Mouse (Mus musculus) layer of hippocampus, adult 9-10 months (tissue): ENCODE data around the gene Erc2.
A peak's percentile ranks its signal among the peaks of the same experiment; 100 is the strongest.

Experiments used
- DNase-seq: peaks from one replicate; pipeline ENCODE4 v3.0.0; 2022; ENCODE audit warnings: low spot score

The Erc2 gene

DNA sequence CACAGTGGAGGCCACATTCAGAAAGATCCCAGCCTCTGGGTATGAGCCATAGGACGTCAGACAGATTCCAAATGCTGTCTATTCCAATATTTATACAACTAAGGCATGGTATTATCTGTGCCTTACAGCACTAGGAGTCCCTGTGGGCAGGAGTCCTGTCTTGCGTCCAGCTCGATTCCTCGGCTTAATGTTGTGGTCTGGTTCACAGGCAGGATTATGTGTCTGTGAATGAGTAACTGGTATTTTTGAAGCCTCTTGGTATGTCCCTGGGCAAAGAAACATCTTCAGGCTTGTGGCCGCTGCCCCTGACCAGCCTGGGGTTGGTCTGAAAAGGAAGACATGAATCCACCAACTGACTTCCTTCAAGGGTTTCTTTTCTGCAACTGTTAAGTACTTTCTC, 153.1 kb downstream of the Erc2 start:
- DNase-seq = no peak

DNA sequence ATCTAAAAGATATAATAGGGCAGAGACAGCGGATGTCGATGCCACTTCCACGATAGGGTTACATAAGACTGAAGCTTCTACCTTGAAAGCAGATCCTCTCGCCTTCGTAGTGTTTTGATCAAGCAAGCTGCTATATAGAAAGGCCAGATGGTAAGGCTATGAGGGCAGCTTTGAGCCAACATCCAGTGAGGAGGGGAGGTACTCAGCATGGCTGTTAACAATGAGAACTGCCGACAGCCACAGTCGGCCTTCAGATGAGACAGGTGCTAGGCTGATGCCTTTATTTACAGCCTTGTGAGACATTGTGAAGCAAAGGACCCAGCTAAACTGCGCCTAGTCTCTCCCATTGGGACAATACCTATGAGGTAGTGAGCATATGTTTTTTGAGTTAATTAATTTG, 156.3 kb downstream of the Erc2 start:
- no peak for DNase-seq

DNA sequence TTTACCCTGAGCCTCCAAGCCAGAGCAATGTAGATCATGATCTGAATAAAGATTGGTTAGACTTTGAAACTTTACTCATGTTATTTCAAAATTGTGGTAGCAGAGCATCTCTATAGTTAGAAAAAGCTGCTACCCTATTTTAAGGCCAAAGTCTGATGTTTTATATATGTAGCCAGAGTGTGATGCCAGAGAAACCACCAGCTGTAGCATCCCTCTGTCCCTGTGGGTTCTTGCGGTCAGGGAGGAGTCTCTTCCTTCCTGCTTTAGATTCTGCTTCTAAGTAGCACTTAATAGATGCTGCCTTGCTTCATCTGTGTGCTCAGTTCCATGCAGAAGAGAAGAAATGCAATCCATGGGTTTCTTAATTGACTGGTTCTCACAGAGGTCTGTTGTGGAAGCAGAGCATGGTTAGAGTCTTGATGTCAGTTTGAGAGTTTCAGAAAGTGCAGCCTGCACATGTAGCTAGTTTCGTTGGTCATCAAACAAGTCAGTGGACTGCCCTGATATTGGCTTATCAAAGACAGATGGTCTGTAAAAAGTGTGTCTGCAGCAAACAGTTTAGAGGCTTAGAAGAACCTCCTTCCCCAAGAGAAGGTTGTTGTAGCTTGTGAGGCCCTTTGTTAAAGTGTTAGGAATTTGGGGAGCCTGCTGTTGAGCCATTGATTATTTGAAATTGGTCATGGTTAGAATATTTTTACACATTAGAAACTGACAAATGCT, 156.9 kb downstream of the Erc2 start:
- no peak for DNase-seq

GRCm38 (mm10) chr14:27781221-27781620, 159.0 kb downstream of the Erc2 start:
- no peak for DNase-seq

DNA sequence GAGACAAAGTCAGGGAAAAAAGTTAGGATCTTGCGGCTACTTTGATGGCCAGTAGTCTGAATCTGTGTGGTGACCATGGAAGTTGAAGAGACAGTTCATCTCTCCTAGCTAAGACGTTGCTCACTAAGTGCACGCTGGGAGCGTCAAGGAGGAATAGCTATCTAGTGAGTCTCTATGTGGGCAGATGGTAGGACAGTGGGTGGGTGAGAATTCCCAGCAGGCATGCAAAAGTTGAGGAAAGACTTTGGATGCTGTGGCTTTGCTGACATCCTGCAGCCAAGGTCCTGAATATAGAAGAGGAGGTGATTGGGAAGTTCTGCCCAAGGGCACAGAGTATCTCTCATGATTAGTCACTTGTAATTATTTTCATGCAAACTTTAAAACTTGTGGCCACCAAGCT, 162.6 kb downstream of the Erc2 start:
- DNase-seq = no peak

DNA sequence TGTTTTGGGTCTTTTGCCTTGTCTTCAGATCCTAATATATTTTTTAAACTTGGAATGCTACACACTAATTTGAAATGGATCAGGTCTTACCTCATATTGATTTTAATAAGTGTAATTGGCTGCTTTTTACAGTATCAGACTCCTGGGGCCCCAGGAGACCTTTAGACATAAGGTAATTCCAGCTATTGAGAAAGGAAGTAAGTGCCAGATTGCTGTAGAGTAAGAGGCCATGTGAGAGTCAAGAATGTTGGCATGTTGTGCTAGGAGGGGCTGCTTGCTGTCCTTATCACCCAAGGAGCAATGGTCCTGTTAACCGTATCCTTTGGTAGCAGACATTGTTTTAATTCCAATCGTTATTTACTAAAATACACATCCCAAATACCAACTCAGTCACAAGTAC, 163.3 kb downstream of the Erc2 start:
- DNase-seq = no peak

- DNase-seq = no peak
These were observed 167.1 kb downstream of the Erc2 start for GRCm38 (mm10) chr14:27789066-27789898.

DNA sequence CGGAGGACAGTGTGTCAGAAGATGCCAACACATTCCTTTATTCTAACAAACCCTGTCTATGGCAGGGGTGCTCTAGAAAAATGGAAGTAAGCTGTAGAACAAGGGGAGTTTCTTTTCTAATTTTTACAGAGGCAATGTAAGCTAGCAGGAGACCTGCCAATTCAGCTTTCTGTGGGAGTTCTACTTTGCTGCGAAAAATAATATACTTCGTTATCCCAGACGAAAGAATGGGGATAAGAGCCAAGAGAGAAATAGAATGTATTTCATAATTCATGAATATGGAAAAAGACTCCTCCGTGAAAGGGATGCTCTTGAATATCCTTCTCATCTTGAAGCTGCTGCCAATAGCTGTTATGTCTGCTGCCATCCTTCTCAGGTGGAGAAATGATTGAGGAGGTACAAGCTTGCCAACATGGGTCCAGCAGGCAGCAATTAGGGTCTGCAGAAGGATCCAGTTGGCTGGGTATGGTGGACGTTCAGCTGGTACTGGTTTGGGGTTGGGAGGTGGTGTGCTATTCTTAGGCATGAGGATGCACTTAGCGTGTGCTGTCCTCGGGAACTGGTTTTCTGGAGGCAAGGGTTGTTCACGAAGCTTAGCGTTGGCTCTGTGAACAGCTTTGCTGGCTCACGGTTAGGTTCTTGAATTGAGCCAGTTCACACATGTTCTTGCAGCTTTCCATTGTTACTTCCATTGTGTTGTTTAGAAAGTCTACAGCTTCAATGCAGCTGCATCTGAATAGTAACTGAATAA, 176.1 kb downstream of the Erc2 start:
- DNase-seq = no peak

DNA sequence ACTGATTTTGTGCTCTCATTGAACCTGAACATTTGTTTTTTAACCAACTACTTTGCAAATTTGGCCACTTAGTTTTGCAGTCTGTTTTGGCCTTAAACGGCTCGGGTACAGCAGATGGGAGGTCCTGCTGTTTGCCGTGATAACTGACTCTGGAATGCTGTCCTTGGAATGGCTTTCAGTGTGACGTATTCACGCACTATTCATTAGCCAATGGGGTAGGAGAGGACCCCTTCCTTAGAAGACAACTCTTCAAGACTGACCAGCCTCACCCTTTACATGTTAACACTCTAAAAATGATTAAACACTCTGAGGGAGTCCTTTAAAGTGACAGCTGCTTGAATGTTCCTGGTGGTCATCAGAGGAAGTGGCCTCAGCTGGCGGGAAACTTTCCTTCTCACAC, 178.5 kb downstream of the Erc2 start:
- DNase-seq = no peak

- no peak for DNase-seq
These were observed 181.7 kb downstream of the Erc2 start for GRCm38 (mm10) chr14:27803961-27804360.

DNA sequence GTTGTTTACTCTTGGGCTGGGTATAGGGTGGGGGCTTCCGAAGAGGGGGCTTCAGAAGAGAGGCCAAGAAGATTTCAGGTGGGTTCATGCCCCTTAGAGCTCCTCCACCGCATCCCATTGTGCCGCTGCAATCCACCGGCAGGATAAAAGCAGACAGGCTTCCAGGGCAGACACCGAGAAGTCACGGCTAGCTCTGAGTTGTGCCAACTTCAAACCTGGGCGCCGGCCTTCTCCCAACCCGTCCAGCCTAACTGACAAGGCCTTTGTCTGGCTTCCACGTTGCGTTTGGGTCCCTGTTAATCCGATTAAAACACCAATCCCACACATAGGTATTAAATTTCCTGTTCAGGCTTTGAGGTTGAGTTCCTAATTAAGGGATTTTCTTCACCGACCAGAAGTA, 182.8 kb downstream of the Erc2 start:
- no peak for DNase-seq

- peak; percentile 64 for DNase-seq
These were observed 185.9 kb downstream of the Erc2 start for GRCm38 (mm10) chr14:27808080-27808479.

GRCm38 (mm10) chr14:27808523-27809114, 186.4 kb downstream of the Erc2 start:
- DNase-seq = no peak

DNA sequence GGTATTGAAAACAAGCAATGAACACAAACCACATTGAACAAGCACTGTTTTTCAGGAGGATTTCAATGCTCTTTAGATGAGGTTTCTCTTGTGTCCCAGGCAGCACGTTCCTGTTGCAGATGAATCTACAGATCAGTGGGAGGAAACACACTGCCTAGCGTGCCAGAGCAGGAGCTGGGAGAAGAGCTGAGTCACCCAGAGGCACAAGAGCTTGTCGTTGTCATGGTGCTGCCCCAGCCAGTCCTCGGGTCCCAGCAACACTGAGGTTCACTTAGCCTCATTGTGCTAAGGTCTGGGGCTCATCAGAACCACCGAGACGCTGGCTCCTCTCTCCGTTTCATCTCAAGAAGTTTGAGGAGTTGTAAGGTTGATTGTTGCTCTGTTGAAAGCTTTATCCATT, 188.6 kb downstream of the Erc2 start:
- DNase-seq = no peak

- no peak for DNase-seq
These were observed 189.4 kb downstream of the Erc2 start for GRCm38 (mm10) chr14:27811649-27812048.

DNA sequence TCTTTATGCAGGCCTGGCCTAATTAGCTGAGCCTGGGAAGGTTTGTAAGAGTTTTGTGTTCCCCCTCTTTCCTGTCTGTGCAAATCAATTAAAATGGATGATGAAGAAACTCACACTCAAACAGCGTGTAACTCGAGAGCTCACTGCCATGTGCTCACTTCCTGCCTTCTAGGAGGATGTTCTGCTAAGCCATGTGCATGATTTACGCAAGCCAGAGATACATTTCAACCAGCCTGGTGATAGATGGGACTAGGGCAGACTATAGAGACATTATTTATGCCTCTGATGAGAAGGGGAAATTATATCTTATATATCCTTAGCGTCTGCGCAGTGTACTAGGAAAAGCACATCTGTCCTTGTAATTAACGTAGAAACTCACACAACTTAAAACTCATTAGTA, 193.5 kb downstream of the Erc2 start:
- no peak for DNase-seq

DNA sequence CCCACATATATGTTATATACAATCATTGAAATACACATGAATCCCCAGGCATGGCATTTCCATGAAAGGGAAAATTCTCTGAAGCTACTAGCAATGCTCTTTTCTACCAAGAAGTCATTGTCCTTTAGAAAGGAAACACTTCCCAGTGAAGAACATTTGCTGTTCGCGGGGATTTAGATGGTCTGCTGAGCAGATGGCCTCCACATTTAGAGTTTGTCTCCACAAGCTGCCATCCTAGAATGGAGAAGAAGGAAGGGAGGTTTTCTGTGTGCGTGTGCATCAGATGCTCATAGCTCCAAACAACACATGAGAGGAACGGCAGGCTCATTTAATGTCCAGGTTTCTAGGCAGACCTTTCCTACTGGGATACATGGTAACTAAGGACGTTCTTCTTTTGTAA, 196.8 kb downstream of the Erc2 start:
- DNase-seq = no peak

- DNase-seq = no peak
These were observed 199.6 kb downstream of the Erc2 start for GRCm38 (mm10) chr14:27821801-27822200.

GRCm38 (mm10) chr14:27822566-27822965, 200.3 kb downstream of the Erc2 start:
- DNase-seq = no peak

DNA sequence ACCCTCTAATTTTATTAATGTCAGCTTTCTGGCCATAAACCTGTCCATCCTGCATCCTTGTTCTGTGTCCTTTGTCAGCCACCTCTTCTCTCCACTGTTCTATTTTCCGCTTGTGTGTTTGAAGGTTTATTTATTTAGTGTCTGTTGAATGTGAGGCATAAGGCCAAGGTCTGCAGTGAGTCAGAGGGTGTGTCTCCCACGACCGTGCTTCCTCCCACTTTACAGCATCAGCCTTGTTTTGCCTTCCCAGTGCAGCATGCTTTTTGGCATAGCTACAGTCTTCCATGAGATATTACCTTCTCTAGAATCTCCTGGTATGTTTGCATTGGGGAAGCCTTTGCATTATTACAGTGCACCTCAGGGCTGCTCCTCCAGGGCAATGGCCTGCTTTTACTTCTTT, 200.8 kb downstream of the Erc2 start:
- DNase-seq = no peak

DNA sequence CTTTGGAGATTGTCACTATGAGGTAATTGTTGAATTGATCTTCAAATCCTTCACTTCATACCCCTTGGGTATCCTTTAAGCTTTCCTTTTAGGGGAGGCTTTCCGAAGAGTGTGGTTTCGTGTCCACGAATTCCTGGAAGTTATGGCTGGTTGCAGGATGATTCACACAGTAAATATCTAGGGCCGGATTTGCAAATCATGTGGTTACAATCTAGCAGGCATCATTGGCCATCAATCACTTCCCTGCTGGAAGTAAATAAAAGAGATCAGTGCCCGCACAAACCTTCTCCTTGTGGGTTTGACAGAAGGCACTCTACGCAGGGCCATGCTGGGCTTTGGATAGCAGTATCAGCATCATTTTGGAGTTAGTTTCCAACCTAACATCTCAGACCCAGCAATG, 201.7 kb downstream of the Erc2 start:
- DNase-seq = no peak

GRCm38 (mm10) chr14:27826829-27827228, 204.6 kb downstream of the Erc2 start:
- DNase-seq = no peak

- DNase-seq = no peak
These were observed 205.9 kb downstream of the Erc2 start for GRCm38 (mm10) chr14:27828089-27828488.
